ENCODE assay signal across 32 mouse cellular contexts in the genomic region with DNA sequence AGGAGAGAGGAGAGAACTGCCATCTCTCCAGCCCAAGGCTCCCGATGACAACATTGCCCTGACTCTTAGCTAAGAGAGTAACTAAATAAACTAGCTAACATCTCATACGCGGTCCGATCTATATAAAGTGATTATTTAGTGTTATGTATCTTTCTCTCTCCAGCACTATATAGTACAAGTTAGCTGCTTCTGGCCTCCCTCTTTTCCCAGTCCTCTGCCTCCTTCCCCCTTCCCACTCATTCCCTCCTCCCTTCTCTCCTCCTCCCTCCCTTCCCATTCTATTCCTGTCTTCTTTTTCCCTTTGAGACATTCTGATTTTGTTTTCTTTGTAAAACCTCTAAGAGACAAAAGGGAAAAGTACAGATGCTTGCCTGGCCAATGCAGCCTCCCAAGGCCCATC.
"Had no signal": no experiment of that assay in that cellular context is flagged by ENCODE, and none has a peak within 500 bp of the region (broad histone marks: within the 10 kb centered on the region; RNA-seq: fewer than 3 reads in every experiment).

No protein-coding gene starts in this region.

- H3K27ac ChIP-seq: left cerebral cortex, adult 2 months; limb, embryonic 10.5 days; limb, embryonic 12.5 days; limb, embryonic 13.5 days; limb, embryonic 15.5 days; liver, embryonic 12.5 days; liver, embryonic 13.5 days; liver, embryonic 14.5 days; liver, embryonic 15.5 days; lung, embryonic 15.5 days; macrophage; midbrain, embryonic 10.5 days; midbrain, embryonic 12.5 days; midbrain, embryonic 13.5 days; midbrain, embryonic 15.5 days; neural tube, embryonic 12.5 days had no signal

- H3K4me3 ChIP-seq: left cerebral cortex, adult 2 months; limb, embryonic 10.5 days; limb, embryonic 12.5 days; limb, embryonic 13.5 days; limb, embryonic 15.5 days; liver, embryonic 12.5 days; liver, embryonic 13.5 days; liver, embryonic 15.5 days; lung, embryonic 15.5 days; megakaryocyte, embryonic 14.5 days; midbrain, embryonic 10.5 days; midbrain, embryonic 12.5 days; midbrain, embryonic 13.5 days; midbrain, embryonic 15.5 days; myocyte; neural tube, embryonic 12.5 days had no signal

- H3K4me2 ChIP-seq: limb, embryonic 12.5 days; limb, embryonic 13.5 days; limb, embryonic 15.5 days; liver, embryonic 11.5 days; liver, embryonic 12.5 days; liver, embryonic 13.5 days; liver, embryonic 15.5 days; lung, embryonic 14.5 days; lung, embryonic 15.5 days; midbrain, embryonic 12.5 days; midbrain, embryonic 13.5 days; midbrain, embryonic 15.5 days; neural tube, embryonic 12.5 days had no signal

- H3K9ac ChIP-seq: limb, embryonic 12.5 days; limb, embryonic 13.5 days; limb, embryonic 15.5 days; liver, embryonic 12.5 days; liver, embryonic 13.5 days; liver, embryonic 14.5 days; liver, embryonic 15.5 days; liver, postnatal 0 days; lung, embryonic 14.5 days; lung, embryonic 15.5 days; midbrain, embryonic 12.5 days; midbrain, embryonic 13.5 days; midbrain, embryonic 15.5 days; neural tube, embryonic 12.5 days had no signal

- DNase-seq: left cerebral cortex, postnatal 4 days; liver; liver, embryonic 13.5 days; liver, postnatal 0 days; lung, adult 18-20 months; lung, adult 2 months; lung, embryonic 14.5 days; lung, postnatal 10 days; lung, postnatal 14 days; lung, postnatal 36 days; lung, postnatal 4 days; midbrain, embryonic 14.5 days had no signal

- H3K4me1 ChIP-seq: limb, embryonic 12.5 days; limb, embryonic 13.5 days; limb, embryonic 15.5 days; liver, embryonic 13.5 days; liver, embryonic 15.5 days; lung, embryonic 15.5 days; megakaryocyte, embryonic 14.5 days had no signal

- H3K36me3 ChIP-seq: limb, embryonic 10.5 days; limb, embryonic 12.5 days; limb, embryonic 13.5 days; limb, embryonic 15.5 days; liver, embryonic 12.5 days; liver, embryonic 13.5 days; liver, embryonic 15.5 days; lung, embryonic 15.5 days; midbrain, embryonic 10.5 days; midbrain, embryonic 12.5 days; midbrain, embryonic 13.5 days; midbrain, embryonic 15.5 days; neural tube, embryonic 12.5 days had no signal

- H3K27me3 ChIP-seq: limb, embryonic 13.5 days; limb, embryonic 15.5 days; liver, embryonic 12.5 days; liver, embryonic 13.5 days; liver, embryonic 15.5 days; lung, embryonic 15.5 days; megakaryocyte, embryonic 14.5 days; midbrain, embryonic 15.5 days; neural tube, embryonic 12.5 days had no signal

- H3K9me3 ChIP-seq: limb, embryonic 10.5 days; limb, embryonic 12.5 days; limb, embryonic 13.5 days; limb, embryonic 15.5 days; liver, embryonic 12.5 days; liver, embryonic 13.5 days; liver, embryonic 15.5 days; lung, embryonic 15.5 days; midbrain, embryonic 10.5 days; midbrain, embryonic 12.5 days; midbrain, embryonic 13.5 days; midbrain, embryonic 15.5 days had no signal

- ATAC-seq: liver, embryonic 12.5 days; liver, postnatal 0 days; lung, postnatal 0 days; midbrain, embryonic 13.5 days; midbrain, embryonic 15.5 days; midbrain, embryonic 16.5 days had no signal
